Mouse (Mus musculus) left cerebral cortex, postnatal 14 days (tissue): Measurements from ENCODE around the gene Samd13. TPM values are rescaled to one million over a fixed set of nuclear protein-coding genes. Genes with fewer than 3 reads are reported as not detected.

Experiments used
- total RNA-seq, 2 experiments: library from RNA; stranded (reverse); gene quantifications; 2 replicates each; pipeline ENCODE4 v1.2.3; 2021

Gene Samd13
- total RNA-seq, 2 experiments from 2014 or later, result not detected

Other genes starting within 250 kb of the Samd13 start
- gene Ctbs, start 235.8 kb downstream of the Samd13 start, total RNA-seq, result 1 to 10 TPM; 6.3 to 7.2 TPM
- 1 to 10 TPM; 5.0 to 5.5 TPM for gene Spata1, start 185.8 kb downstream of the Samd13 start, total RNA-seq
- 10 to 100 TPM; 49.7 to 50.1 TPM for gene Gng5, start 185.8 kb downstream of the Samd13 start, total RNA-seq
- 10 to 100 TPM; 13.3 to 14.2 TPM for gene Rpf1, start 164.2 kb downstream of the Samd13 start, total RNA-seq
- gene Uox, start 115.2 kb downstream of the Samd13 start, total RNA-seq, result 1 to 10 TPM in 1 of 2 experiments, under 1 TPM in 1; 0.76 to 1.3 TPM
- not detected for gene Dnase2b, start 70.0 kb downstream of the Samd13 start, total RNA-seq
- under 1 TPM; 0.24 to 0.57 TPM for gene 4930503B20Rik, start 34.3 kb downstream of the Samd13 start, total RNA-seq
- 100 to 1,000 TPM; 515 to 525 TPM for gene Prkacb, start 127.4 kb upstream of the Samd13 start, total RNA-seq
- 100 to 1,000 TPM; 145 to 154 TPM for gene Ttll7, start 166.8 kb upstream of the Samd13 start, total RNA-seq